Comparison of ENCODE assay signal across 29 mouse cellular contexts in the genomic region with DNA sequence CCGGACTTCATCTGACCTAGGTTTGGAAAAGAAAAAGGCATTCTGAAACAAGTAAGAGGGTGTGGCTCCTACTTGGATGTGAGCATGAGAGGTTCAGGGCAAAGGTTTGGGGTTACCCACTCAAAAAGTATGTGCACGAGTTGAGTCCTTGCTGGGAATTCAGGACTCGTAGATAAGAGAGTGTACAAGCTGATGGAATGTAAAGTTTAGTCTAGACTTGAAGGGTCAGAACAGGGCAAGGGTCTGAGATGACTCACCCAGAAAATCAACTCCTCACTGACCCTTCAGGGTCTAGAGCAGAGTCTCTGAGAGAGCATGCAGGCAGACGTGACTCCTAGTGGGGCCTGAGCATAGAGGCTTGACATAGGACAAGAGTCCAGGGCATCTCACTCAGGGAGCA.
"Had no signal": no experiment of that assay in that cellular context is flagged by ENCODE, and none has a peak within 500 bp of the region (broad histone marks: within the 10 kb centered on the region; RNA-seq: fewer than 3 reads in every experiment).

No protein-coding gene starts in this region.

- H3K27ac ChIP-seq: embryonic facial prominence, embryonic 10.5 days; embryonic facial prominence, embryonic 12.5 days; embryonic facial prominence, embryonic 13.5 days; embryonic facial prominence, embryonic 15.5 days; forebrain, embryonic 10.5 days; forebrain, embryonic 12.5 days; forebrain, embryonic 13.5 days; forebrain, embryonic 15.5 days; gastrocnemius, adult 2 months; heart, adult 2 months had no signal

- H3K4me3 ChIP-seq: embryonic facial prominence, embryonic 10.5 days; embryonic facial prominence, embryonic 12.5 days; embryonic facial prominence, embryonic 13.5 days; embryonic facial prominence, embryonic 15.5 days; erythroblast, embryonic 14.5 days; forebrain, embryonic 10.5 days; forebrain, embryonic 12.5 days; forebrain, embryonic 13.5 days; forebrain, embryonic 15.5 days; gastrocnemius, adult 2 months; heart, adult 2 months had no signal

- H3K4me2 ChIP-seq: embryonic facial prominence, embryonic 12.5 days; embryonic facial prominence, embryonic 13.5 days; embryonic facial prominence, embryonic 15.5 days; forebrain, embryonic 12.5 days; forebrain, embryonic 13.5 days; forebrain, embryonic 15.5 days had no signal

- ATAC-seq: forebrain, embryonic 13.5 days; forebrain, embryonic 14.5 days; forebrain, embryonic 15.5 days; forebrain, embryonic 16.5 days; forebrain, postnatal 0 days had no signal

- DNase-seq: cerebellum, adult 2 months; cerebellum, adult 8-10 months; cerebellum, adult 9-10 months; cerebellum, adult 9-11 months; cerebellum, postnatal 10 days; cerebellum, postnatal 14 days; cerebellum, postnatal 25 days; cerebellum, postnatal 36 days; embryo, embryonic 11 days; forebrain, postnatal 0 days; gastrocnemius, adult 2 months; gastrocnemius, postnatal 10 days; gastrocnemius, postnatal 14 days; gastrocnemius, postnatal 25 days; gastrocnemius, postnatal 36 days; heart, adult 11 months; heart, adult 18-20 months; heart, adult 2 months had no signal

- H3K4me1 ChIP-seq: embryonic facial prominence, embryonic 10.5 days; embryonic facial prominence, embryonic 12.5 days; embryonic facial prominence, embryonic 13.5 days; embryonic facial prominence, embryonic 15.5 days; forebrain, embryonic 12.5 days; forebrain, embryonic 13.5 days; forebrain, embryonic 15.5 days had no signal

- H3K9ac ChIP-seq: embryonic facial prominence, embryonic 12.5 days; embryonic facial prominence, embryonic 13.5 days; embryonic facial prominence, embryonic 15.5 days; forebrain, embryonic 12.5 days; forebrain, embryonic 13.5 days; forebrain, embryonic 15.5 days; forebrain, postnatal 0 days had no signal

- H3K36me3 ChIP-seq: embryonic facial prominence, embryonic 10.5 days; embryonic facial prominence, embryonic 12.5 days; embryonic facial prominence, embryonic 13.5 days; embryonic facial prominence, embryonic 15.5 days; forebrain, embryonic 10.5 days; forebrain, embryonic 12.5 days; forebrain, embryonic 15.5 days had no signal

- H3K27me3 ChIP-seq: embryonic facial prominence, embryonic 12.5 days; embryonic facial prominence, embryonic 13.5 days; embryonic facial prominence, embryonic 15.5 days; forebrain, embryonic 12.5 days; forebrain, embryonic 13.5 days; forebrain, embryonic 15.5 days had no signal

- H3K9me3 ChIP-seq: embryonic facial prominence, embryonic 10.5 days; embryonic facial prominence, embryonic 12.5 days; embryonic facial prominence, embryonic 13.5 days; embryonic facial prominence, embryonic 15.5 days; forebrain, embryonic 10.5 days; forebrain, embryonic 12.5 days; forebrain, embryonic 13.5 days; forebrain, embryonic 15.5 days had no signal
